Mouse (Mus musculus): ENCODE results near the gene Plekhm3.

DNA sequence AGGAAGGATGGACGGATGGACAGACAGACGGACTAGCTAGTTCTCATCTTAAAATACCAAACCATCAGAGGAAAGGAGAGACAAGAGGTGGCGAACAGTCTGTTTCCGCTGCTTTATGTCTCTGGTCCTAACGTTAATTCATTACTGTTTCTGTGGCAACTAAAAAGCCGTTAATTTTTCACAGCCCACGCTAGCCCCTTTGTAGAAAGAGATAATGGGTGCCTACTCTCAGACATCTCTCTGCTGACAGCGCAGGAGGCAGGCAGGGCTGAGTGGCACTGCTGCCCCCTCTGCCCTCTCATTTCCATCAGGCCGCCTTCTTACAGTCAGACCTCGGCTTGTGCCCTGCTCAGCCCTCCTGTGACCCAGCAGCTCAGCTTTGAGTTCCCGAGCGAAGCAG is 32.3 kb downstream of the Plekhm3 start:
- TF ChIP-seq CTCF (IDR thresholded peaks at IDR 0.05; ENCODE audit: borderline replicate concordance, control insufficient read depth, extremely low read depth, insufficient read depth, low read length, poor library complexity) = no peak
- TF ChIP-seq POLR2A (IDR thresholded peaks at IDR 0.05; ENCODE audit: control insufficient read depth, extremely low read depth, insufficient read depth, low read length, poor library complexity) = no peak

Measured in thymus, adult 2 months (tissue).